Mouse (Mus musculus): Measurements from ENCODE around the gene Tex50. TPM values are rescaled to one million over a fixed set of nuclear protein-coding genes. Genes with fewer than 3 reads are reported as not detected.

Gene Tex50
- polyA plus RNA-seq, 1 experiment: not detected

DNA sequence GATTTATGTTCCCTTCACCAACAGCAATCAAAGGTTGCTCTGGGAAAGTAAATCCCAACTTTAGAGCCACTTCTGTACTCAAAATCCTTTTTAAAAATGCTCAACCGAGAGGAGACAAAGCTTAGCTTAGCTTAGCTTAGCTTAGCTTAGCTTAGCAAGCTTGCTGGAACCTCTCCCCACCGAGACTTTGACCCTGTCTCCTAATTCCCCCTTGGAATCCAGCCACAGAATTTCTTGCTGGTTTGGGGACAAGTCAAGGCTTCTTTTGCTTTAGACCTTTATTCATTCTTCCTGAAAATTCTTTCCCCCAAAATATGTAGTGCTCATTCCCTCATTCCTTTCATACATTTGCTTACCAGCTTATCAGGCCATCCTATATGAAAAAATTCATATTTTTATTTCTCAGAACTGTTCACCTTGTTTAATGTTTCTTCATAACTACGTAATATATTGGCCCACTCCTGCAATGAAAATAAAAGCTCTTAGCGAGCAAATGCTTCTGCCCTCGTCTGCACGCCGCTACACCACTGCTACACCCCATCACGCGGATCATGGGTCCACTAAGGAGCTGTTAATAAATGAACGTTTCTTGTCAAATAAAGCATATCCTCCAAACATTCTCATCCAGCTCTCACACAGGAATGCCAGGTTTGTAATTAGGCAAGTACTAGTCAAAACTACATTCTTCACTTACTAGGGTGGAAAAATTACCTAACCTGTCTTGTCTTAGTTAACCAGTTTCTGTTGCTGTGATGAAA, 36.3 kb downstream of the Tex50 start:
- no peak for DNase-seq (ENCODE audit: low spot score)

DNA sequence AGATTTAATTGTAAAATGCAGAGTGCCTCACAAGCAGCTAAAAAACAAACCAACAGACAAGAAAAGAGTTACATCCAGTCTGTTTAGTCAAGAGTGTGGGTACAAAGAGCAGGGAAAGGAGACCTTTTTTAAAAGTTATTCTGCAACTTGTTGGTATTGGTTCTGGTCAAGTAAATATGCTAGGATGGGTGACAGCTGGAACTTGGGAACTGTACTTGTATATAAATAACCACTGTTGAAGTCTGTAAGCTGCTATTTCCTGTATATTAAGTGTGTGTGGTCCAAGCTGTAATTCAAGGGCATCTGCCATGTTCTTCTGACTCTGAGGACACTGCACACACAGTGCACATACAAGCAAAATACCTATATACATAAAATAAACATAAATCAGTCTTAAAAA, 44.5 kb downstream of the Tex50 start:
- no peak for DNase-seq (ENCODE audit: low spot score)

DNA sequence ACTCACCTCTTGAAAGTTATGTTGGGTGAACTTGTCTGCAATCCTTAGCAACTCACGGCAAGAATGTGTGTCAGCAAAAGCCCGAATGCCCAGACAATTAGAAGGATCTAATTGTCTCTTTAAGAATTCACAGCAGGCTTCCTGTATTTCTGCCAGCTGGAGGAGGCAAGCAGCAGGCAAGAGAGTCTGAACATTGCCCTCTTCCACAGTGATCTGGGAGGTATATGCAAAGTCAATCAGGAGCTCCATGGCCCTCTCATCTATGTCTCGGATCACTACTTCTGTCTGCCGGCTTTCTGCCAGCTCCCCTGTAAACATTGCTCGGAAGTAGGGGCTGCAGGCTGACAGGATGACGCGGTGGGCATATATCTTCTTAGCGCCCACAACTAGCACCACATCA, 49.9 kb downstream of the Tex50 start:
- DNase-seq (ENCODE audit: low spot score): no peak

Other genes with a start within 250 kb of the Tex50 start
- 0.22 and 0.27 TPM in 2 replicates for gene Serpinc1, start 180.7 kb downstream of the Tex50 start, polyA plus RNA-seq (2012; rRNA removed)
- gene Zbtb37, start 124.5 kb downstream of the Tex50 start, polyA plus RNA-seq (2012; rRNA removed): 4.1 and 4.2 TPM in 2 replicates
- gene Dars2, start 88.7 kb downstream of the Tex50 start, polyA plus RNA-seq (2012; rRNA removed): 17.0 and 17.9 TPM in 2 replicates
- 2.6 and 3.2 TPM in 2 replicates for gene Cenpl, start 88.6 kb downstream of the Tex50 start, polyA plus RNA-seq (2012; rRNA removed)
- gene Klhl20, start 27.8 kb downstream of the Tex50 start, polyA plus RNA-seq (2012; rRNA removed): 14.7 and 15.4 TPM in 2 replicates
- gene Ankrd45, start 16.6 kb downstream of the Tex50 start, polyA plus RNA-seq (2012; rRNA removed): 0.12 and 0.23 TPM in 2 replicates
- 171 and 185 TPM in 2 replicates for gene Prdx6, start 91.9 kb upstream of the Tex50 start, polyA plus RNA-seq (2012; rRNA removed)
- gene Tnfsf4, start 236.1 kb upstream of the Tex50 start, polyA plus RNA-seq (2012; rRNA removed): not detected in 2 replicates